Mouse (Mus musculus) kidney, adult 2 months (tissue): ENCODE results near the gene Adora2a.

Experiments used
- CTCF ChIP-seq: fragments of 200-500 bp; conservative IDR thresholded peaks from 2 replicates; pipeline ENCODE4 v1.5.1; 2011; ENCODE audit warnings: low read depth, mild to moderate bottlenecking, control low read depth, low read length, moderate library complexity, mixed read lengths; ENCODE audit not compliant: insufficient read depth, insufficient read length
- POLR2A ChIP-seq: fragments of 200-500 bp; IDR thresholded peaks from one replicate; pipeline ENCODE4 v1.6.1; 2011; ENCODE audit warnings: low read depth, low read length, control low read depth

DNA sequence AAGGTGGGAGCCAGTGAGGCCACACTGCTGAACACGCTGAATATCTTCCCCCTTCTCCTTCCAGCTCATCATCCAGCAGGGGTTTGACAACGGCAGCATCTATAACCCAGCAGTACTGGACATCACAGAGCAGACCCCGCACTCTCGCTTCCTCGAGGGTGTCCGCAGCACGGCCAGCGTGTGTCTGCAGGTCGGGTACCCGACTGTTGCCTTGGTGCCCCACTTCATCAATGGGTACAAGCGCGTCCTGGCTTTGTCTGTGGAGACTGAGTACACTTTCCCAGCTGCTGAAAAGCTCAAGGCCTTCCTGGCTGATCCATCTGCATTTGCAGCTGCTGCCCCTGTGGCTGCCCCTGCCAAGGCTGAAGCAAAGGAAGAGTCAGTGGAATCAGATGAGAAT, 35.9 kb downstream of the Adora2a start:
- TF ChIP-seq POLR2A (no peak), CTCF (no peak)
